Mouse (Mus musculus) midbrain, embryonic 15.5 days (tissue): ENCODE measurements around the gene Rab34. TPM values are rescaled to one million over a fixed set of nuclear protein-coding genes. Genes with fewer than 3 reads are reported as not detected.

Experiments
- ATAC-seq: fragments of 200-750 bp; cut with Nextera tagmentation; replicated peaks from 2 replicates; pipeline ENCODE4 v1.8.0; 2017; ENCODE audit warnings: moderate TSS enrichment
- H3K27ac ChIP-seq: fragments of 300-500 bp; sonication (generic); 2 replicates; pipeline ENCODE4 v1.5.1; 2015; ENCODE audit warnings: mild to moderate bottlenecking, inconsistent platforms
- H3K27me3 ChIP-seq: fragments of 300-500 bp; sonication (generic); replicated peaks from 2 replicates; pipeline ENCODE4 v1.6.1; 2015; ENCODE audit warnings: inconsistent platforms
- H3K36me3 ChIP-seq: fragments of 300-500 bp; sonication (generic); replicated peaks from 2 replicates; pipeline ENCODE4 v1.6.1; 2015; ENCODE audit warnings: inconsistent platforms
- H3K4me1 ChIP-seq: fragments of 300-500 bp; sonication (generic); 2 replicates; pipeline ENCODE4 v1.6.1; 2015; ENCODE audit warnings: inconsistent platforms
- H3K4me2 ChIP-seq: fragments of 300-500 bp; sonication (generic); 2 replicates; pipeline ENCODE4 v1.6.1; 2015; ENCODE audit warnings: inconsistent platforms, mild to moderate bottlenecking, moderate library complexity
- H3K4me3 ChIP-seq: fragments of 300-500 bp; sonication (generic); 2 replicates; pipeline ENCODE4 v1.5.1; 2015; ENCODE audit warnings: mild to moderate bottlenecking, inconsistent platforms
- H3K9ac ChIP-seq: fragments of 300-500 bp; sonication (generic); 2 replicates; pipeline ENCODE4 v1.6.1; 2015; ENCODE audit warnings: mild to moderate bottlenecking, inconsistent platforms
- H3K9me3 ChIP-seq: fragments of 300-500 bp; sonication (generic); 2 replicates; pipeline ENCODE4 v1.6.1; 2016; ENCODE audit warnings: inconsistent platforms
- WGBS: fragments of 180-500 bp; shearing (Covaris S2); methylation state at CpG from one replicate; pipeline ENCODE4 v1.1.7; 2015; ENCODE audit warnings: mixed read lengths; 5-methylcytosine and 5-hydroxymethylcytosine counted together
- polyA plus RNA-seq: library from polyadenylated mRNA; unstranded; fragments of >200 nt; fragmentation: Nextera tagmentation; extraction: Ambion mirVana; gene quantifications from 2 replicates; pipeline ENCODE4 v1.2.1, GENCODE M21; 2015

Rab34 gene
- polyA plus RNA-seq, 1 experiment from 2014 or later, result 56.3 TPM

- Histone ChIP-seq H3K9ac (no peak overlapping the region), H3K4me1 (peaks cover 31% of the 10 kb centered on the region), H3K9me3 (no peaks in the 10 kb centered on the region), H3K4me3 (no peak overlapping the region), H3K36me3 (0 out of 2 replicates have a peak, but pooled peaks cover 3% of the 10 kb centered on the region), H3K4me2 (no peak overlapping the region), H3K27ac (no peak overlapping the region), H3K27me3 (no peaks in the 10 kb centered on the region)
- ATAC-seq, result no peak
- WGBS, result 67% methylated on average over 6 of the region's 6 CpGs
These were observed 21.6 kb upstream of the Rab34 start for GRCm38 (mm10) chr11:78166640-78167039.

GRCm38 (mm10) chr11:78167257-78167959, 20.8 kb upstream of the Rab34 start:
- H3K4me2 ChIP-seq, result no peak overlapping the region
- H3K9me3 ChIP-seq, result no peaks in the 10 kb centered on the region
- H3K9ac ChIP-seq, result no peak overlapping the region
- H3K4me1 ChIP-seq, result peaks cover 23% of the 10 kb centered on the region
- ATAC-seq, result no peak
- H3K4me3 ChIP-seq, result no peak overlapping the region
- no peaks in the 10 kb centered on the region for H3K27me3 ChIP-seq
- no peaks in the 10 kb centered on the region for H3K36me3 ChIP-seq
- 85% methylated on average over 14 of the region's 14 CpGs for WGBS
- no peak overlapping the region for H3K27ac ChIP-seq

GRCm38 (mm10) chr11:78168541-78169468, 19.4 kb upstream of the Rab34 start:
- H3K4me1 ChIP-seq, result peaks cover 9% of the 10 kb centered on the region
- H3K27ac ChIP-seq, result no peak overlapping the region
- H3K4me2 ChIP-seq, result no peak overlapping the region
- WGBS, result 64% methylated on average over 19 of the region's 19 CpGs
- H3K9me3 ChIP-seq, result no peaks in the 10 kb centered on the region
- no peaks in the 10 kb centered on the region for H3K36me3 ChIP-seq
- ATAC-seq, result no peak
- H3K4me3 ChIP-seq, result no peak overlapping the region
- no peaks in the 10 kb centered on the region for H3K27me3 ChIP-seq
- H3K9ac ChIP-seq, result no peak overlapping the region

GRCm38 (mm10) chr11:78170306-78170705, 17.9 kb upstream of the Rab34 start:
- no peak overlapping the region for H3K4me2 ChIP-seq
- no peak overlapping the region for H3K27ac ChIP-seq
- no peak overlapping the region for H3K9ac ChIP-seq
- peaks cover 8% of the 10 kb centered on the region for H3K4me1 ChIP-seq
- no peaks in the 10 kb centered on the region for H3K9me3 ChIP-seq
- no peaks in the 10 kb centered on the region for H3K36me3 ChIP-seq
- ATAC-seq, result no peak
- H3K4me3 ChIP-seq, result no peak overlapping the region
- no peaks in the 10 kb centered on the region for H3K27me3 ChIP-seq
- WGBS, result 91% methylated on average over 15 of the region's 15 CpGs

- H3K27me3 ChIP-seq, result no peaks in the 10 kb centered on the region
- H3K4me2 ChIP-seq, result no peak overlapping the region
- no peak overlapping the region for H3K27ac ChIP-seq
- H3K9ac ChIP-seq, result no peak overlapping the region
- no peak for ATAC-seq
- H3K36me3 ChIP-seq, result no peaks in the 10 kb centered on the region
- peaks cover 5% of the 10 kb centered on the region for H3K4me1 ChIP-seq
- H3K4me3 ChIP-seq, result no peak overlapping the region
- WGBS, result 56% methylated on average over 4 of the region's 4 CpGs
- H3K9me3 ChIP-seq, result no peaks in the 10 kb centered on the region
These were observed 16.9 kb upstream of the Rab34 start for GRCm38 (mm10) chr11:78171328-78171727.

GRCm38 (mm10) chr11:78172034-78172747, 16.0 kb upstream of the Rab34 start:
- Histone ChIP-seq H3K27ac (no peak overlapping the region), H3K4me2 (no peak overlapping the region), H3K9ac (no peak overlapping the region), H3K27me3 (no peaks in the 10 kb centered on the region), H3K4me1 (peaks cover 12% of the 10 kb centered on the region), H3K9me3 (no peaks in the 10 kb centered on the region), H3K36me3 (no peaks in the 10 kb centered on the region), H3K4me3 (no peak overlapping the region)
- WGBS, result 77% methylated on average over 16 of the region's 16 CpGs
- ATAC-seq, result no peak

GRCm38 (mm10) chr11:78172748-78173383, 15.4 kb upstream of the Rab34 start:
- Histone ChIP-seq H3K4me2 (no peak overlapping the region), H3K4me3 (no peak overlapping the region), H3K9me3 (no peaks in the 10 kb centered on the region), H3K9ac (no peak overlapping the region), H3K27me3 (no peaks in the 10 kb centered on the region), H3K36me3 (no peaks in the 10 kb centered on the region), H3K4me1 (peaks cover 18% of the 10 kb centered on the region), H3K27ac (no peak overlapping the region)
- WGBS, result 88% methylated on average over 19 of the region's 19 CpGs
- no peak for ATAC-seq

GRCm38 (mm10) chr11:78174506-78174905, 13.7 kb upstream of the Rab34 start:
- no peak for ATAC-seq
- Histone ChIP-seq H3K27ac (no peak overlapping the region), H3K4me2 (no peak overlapping the region), H3K9ac (no peak overlapping the region), H3K4me1 (peaks cover 35% of the 10 kb centered on the region), H3K9me3 (no peaks in the 10 kb centered on the region), H3K4me3 (no peak overlapping the region), H3K36me3 (no peaks in the 10 kb centered on the region), H3K27me3 (no peaks in the 10 kb centered on the region)
- 93% methylated on average over 3 of the region's 3 CpGs for WGBS

- no peaks in the 10 kb centered on the region for H3K9me3 ChIP-seq
- H3K27me3 ChIP-seq, result no peaks in the 10 kb centered on the region
- WGBS, result 4% methylated on average over 9 of the region's 10 CpGs
- H3K4me3 ChIP-seq, result peak overlapping the region; percentile 59
- peak overlapping the region; percentile 34 for H3K9ac ChIP-seq
- H3K36me3 ChIP-seq, result peaks cover 14% of the 10 kb centered on the region
- peak overlapping the region; percentile 76 for H3K4me2 ChIP-seq
- peaks cover 39% of the 10 kb centered on the region for H3K4me1 ChIP-seq
- H3K27ac ChIP-seq, result no peak overlapping the region
- no peak for ATAC-seq
These were observed 12.3 kb upstream of the Rab34 start for GRCm38 (mm10) chr11:78175771-78176401.

- under 1% methylated on average over 32 of the region's 32 CpGs for WGBS
- Histone ChIP-seq H3K4me1 (peaks cover 42% of the 10 kb centered on the region), H3K9me3 (no peaks in the 10 kb centered on the region), H3K27me3 (no peaks in the 10 kb centered on the region), H3K36me3 (peaks cover 17% of the 10 kb centered on the region), H3K9ac (peak within 1 kb of the TSS; percentile 34), H3K4me3 (peak within 1 kb of the TSS; percentile 59), H3K4me2 (peak within 1 kb of the TSS; percentile 76), H3K27ac (peak within 1 kb of the TSS; percentile 79)
- peak; percentile 41 for ATAC-seq
These were observed 11.8 kb upstream of the Rab34 start, which contains the start of the genes Nek8 and Tlcd1 for GRCm38 (mm10) chr11:78176402-78176862. Nek8 (minus strand) TSS chr11:78176675. Tlcd1 (plus strand) TSS chr11:78176711.

- peak overlapping the region; percentile 59 for H3K4me3 ChIP-seq
- H3K9me3 ChIP-seq, result no peaks in the 10 kb centered on the region
- 1% methylated on average over 23 of the region's 23 CpGs for WGBS
These were observed 11.3 kb upstream of the Rab34 start for GRCm38 (mm10) chr11:78176905-78177331.

More at GRCm38 (mm10) chr11:78176905-78177331, 11.3 kb upstream of the Rab34 start:
- Histone ChIP-seq H3K4me2 (peak overlapping the region; percentile 76), H3K4me1 (peaks cover 47% of the 10 kb centered on the region), H3K27me3 (no peaks in the 10 kb centered on the region), H3K27ac (peak overlapping the region; percentile 79; the same call in 1 of the 2 replicates), H3K9ac (no peak overlapping the region), H3K36me3 (peaks cover 17% of the 10 kb centered on the region)
- ATAC-seq, result no peak
